Mouse (Mus musculus) heart, embryonic 15.5 days (tissue): ENCODE data around the gene Lingo1. TPM values are rescaled to one million over a fixed set of nuclear protein-coding genes. Genes with fewer than 3 reads are reported as not detected.

Source experiments
- ATAC-seq: fragments of 200-750 bp; cut with Nextera tagmentation; replicated peaks from 2 replicates; pipeline ENCODE4 v1.8.0; 2017; ENCODE audit warnings: low read depth, moderate TSS enrichment; ENCODE audit not compliant: insufficient number of reproducible peaks, insufficient read depth, low FRiP score
- H3K27ac ChIP-seq: fragments of 300-500 bp; sonication (generic); 2 replicates; pipeline ENCODE4 v1.5.1; 2015; ENCODE audit warnings: mild to moderate bottlenecking, inconsistent platforms
- H3K27me3 ChIP-seq: fragments of 300-500 bp; sonication (generic); 2 replicates; pipeline ENCODE4 v1.6.1; 2015; ENCODE audit warnings: inconsistent platforms
- H3K36me3 ChIP-seq: fragments of 300-500 bp; sonication (generic); 2 replicates; pipeline ENCODE4 v1.6.1; 2015; ENCODE audit warnings: mild to moderate bottlenecking, inconsistent platforms
- H3K4me1 ChIP-seq: fragments of 300-500 bp; sonication (generic); replicated peaks from 2 replicates; pipeline ENCODE4 v1.6.1; 2015; ENCODE audit warnings: inconsistent platforms
- H3K4me2 ChIP-seq: fragments of 300-500 bp; sonication (generic); 2 replicates; pipeline ENCODE4 v1.6.1; 2015; ENCODE audit warnings: inconsistent platforms, mild to moderate bottlenecking, moderate library complexity
- H3K4me3 ChIP-seq: fragments of 300-500 bp; sonication (generic); 2 replicates; pipeline ENCODE4 v1.5.1; 2015; ENCODE audit warnings: mild to moderate bottlenecking, inconsistent platforms
- H3K9ac ChIP-seq: fragments of 300-500 bp; sonication (generic); 2 replicates; pipeline ENCODE4 v1.6.1; 2015; ENCODE audit warnings: mild to moderate bottlenecking, inconsistent platforms
- H3K9me3 ChIP-seq: fragments of 300-500 bp; sonication (generic); replicated peaks from 2 replicates; pipeline ENCODE4 v1.6.1; 2016; ENCODE audit warnings: inconsistent platforms
- WGBS: fragments of 180-500 bp; shearing (Covaris S2); methylation state at CpG from one replicate; pipeline ENCODE4 v1.1.7; 2015; ENCODE audit warnings: mixed read lengths; 5-methylcytosine and 5-hydroxymethylcytosine counted together
- polyA plus RNA-seq: library from polyadenylated mRNA; unstranded; fragments of >200 nt; fragmentation: Nextera tagmentation; extraction: Ambion mirVana; gene quantifications from 2 replicates; pipeline ENCODE4 v1.2.1, GENCODE M21; 2015

Lingo1 gene
- polyA plus RNA-seq, 1 experiment from 2014 or later, result 2.3 TPM

GRCm38 (mm10) chr9:56638226-56638905 is 157.9 kb downstream of the Lingo1 start:
- no peak overlapping the region for H3K27ac ChIP-seq
- ATAC-seq, result no peak
- WGBS, result 55% methylated on average over 8 of the region's 8 CpGs
- no peak overlapping the region for H3K9ac ChIP-seq
- H3K9me3 ChIP-seq, result no peaks in the 10 kb centered on the region
- no peak overlapping the region for H3K4me2 ChIP-seq
- no peaks in the 10 kb centered on the region for H3K36me3 ChIP-seq
- no peak overlapping the region for H3K4me3 ChIP-seq
- peaks cover 78% of the 10 kb centered on the region for H3K27me3 ChIP-seq
- peaks cover 27% of the 10 kb centered on the region for H3K4me1 ChIP-seq

- Histone ChIP-seq H3K27me3 (peaks cover 80% of the 10 kb centered on the region), H3K4me3 (peak overlapping the region; percentile 21), H3K9ac (peak overlapping the region; percentile 13; the same call in 1 of the 2 replicates), H3K36me3 (no peaks in the 10 kb centered on the region), H3K4me2 (peak overlapping the region; percentile 54), H3K4me1 (peaks cover 27% of the 10 kb centered on the region), H3K9me3 (no peaks in the 10 kb centered on the region), H3K27ac (no peak overlapping the region)
- WGBS, result 3% methylated on average over 29 of the region's 29 CpGs
- ATAC-seq, result no peak
These were observed 158.8 kb downstream of the Lingo1 start for GRCm38 (mm10) chr9:56637403-56637857.

- WGBS, result 44% methylated on average over 11 of the region's 11 CpGs
- H3K27ac ChIP-seq, result no peak overlapping the region
- H3K9me3 ChIP-seq, result no peaks in the 10 kb centered on the region
- H3K27me3 ChIP-seq, result peaks cover 82% of the 10 kb centered on the region
- H3K4me2 ChIP-seq, result peak overlapping the region; percentile 54
- ATAC-seq, result no peak
- H3K4me3 ChIP-seq, result peak overlapping the region; percentile 21
- peaks cover 27% of the 10 kb centered on the region for H3K4me1 ChIP-seq
- peak overlapping the region; percentile 13; the same call in 1 of the 2 replicates for H3K9ac ChIP-seq
- no peaks in the 10 kb centered on the region for H3K36me3 ChIP-seq
These were observed 159.4 kb downstream of the Lingo1 start for GRCm38 (mm10) chr9:56636766-56637402.

GRCm38 (mm10) chr9:56636214-56636613 is 160.1 kb downstream of the Lingo1 start:
- Histone ChIP-seq H3K9me3 (no peaks in the 10 kb centered on the region), H3K9ac (no peak overlapping the region), H3K36me3 (no peaks in the 10 kb centered on the region), H3K4me2 (peak overlapping the region; percentile 98), H3K27me3 (peaks cover 83% of the 10 kb centered on the region), H3K4me3 (peak overlapping the region; percentile 60), H3K27ac (no peak overlapping the region), H3K4me1 (peaks cover 31% of the 10 kb centered on the region)
- WGBS, result under 1% methylated on average over 10 of the region's 10 CpGs
- ATAC-seq, result peak; percentile 40

GRCm38 (mm10) chr9:56635498-56636121 is 160.7 kb downstream of the Lingo1 start:
- WGBS, result 0% methylated on average over 66 of the region's 68 CpGs
- H3K9ac ChIP-seq, result peak overlapping the region; percentile 66
- H3K36me3 ChIP-seq, result no peaks in the 10 kb centered on the region
- peak overlapping the region; percentile 98 for H3K4me2 ChIP-seq
- peak overlapping the region; percentile 60 for H3K4me3 ChIP-seq
- peak; percentile 41 for ATAC-seq
- H3K9me3 ChIP-seq, result no peaks in the 10 kb centered on the region
- peaks cover 37% of the 10 kb centered on the region for H3K4me1 ChIP-seq
- H3K27ac ChIP-seq, result no peak overlapping the region
- H3K27me3 ChIP-seq, result peaks cover 76% of the 10 kb centered on the region

GRCm38 (mm10) chr9:56635121-56635497 is 161.2 kb downstream of the Lingo1 start:
- Histone ChIP-seq H3K9me3 (no peaks in the 10 kb centered on the region), H3K27me3 (peaks cover 72% of the 10 kb centered on the region), H3K4me1 (peaks cover 42% of the 10 kb centered on the region), H3K4me3 (peak overlapping the region; percentile 60), H3K27ac (no peak overlapping the region), H3K36me3 (no peaks in the 10 kb centered on the region), H3K4me2 (peak overlapping the region; percentile 98), H3K9ac (peak overlapping the region; percentile 66)
- ATAC-seq, result 0 out of 2 replicates have a peak, but pooled peaks have one; percentile 11
- 1% methylated on average over 40 of the region's 40 CpGs for WGBS

GRCm38 (mm10) chr9:56634406-56635120 is 161.7 kb downstream of the Lingo1 start:
- 4% methylated on average over 25 of the region's 25 CpGs for WGBS
- Histone ChIP-seq H3K27ac (no peak overlapping the region), H3K4me2 (peak overlapping the region; percentile 98), H3K4me3 (peak overlapping the region; percentile 60), H3K9ac (peak overlapping the region; percentile 66), H3K9me3 (no peaks in the 10 kb centered on the region), H3K27me3 (peaks cover 67% of the 10 kb centered on the region), H3K4me1 (peaks cover 46% of the 10 kb centered on the region), H3K36me3 (no peaks in the 10 kb centered on the region)
- no peak for ATAC-seq

GRCm38 (mm10) chr9:56633449-56634225 is 162.6 kb downstream of the Lingo1 start:
- Histone ChIP-seq H3K4me2 (peak overlapping the region; percentile 98), H3K9me3 (no peaks in the 10 kb centered on the region), H3K27ac (no peak overlapping the region), H3K27me3 (peaks cover 57% of the 10 kb centered on the region), H3K36me3 (no peaks in the 10 kb centered on the region), H3K9ac (no peak overlapping the region), H3K4me3 (peak overlapping the region; percentile 60), H3K4me1 (peaks cover 55% of the 10 kb centered on the region)
- no peak for ATAC-seq
- 46% methylated on average over 13 of the region's 13 CpGs for WGBS

- Histone ChIP-seq H3K4me1 (peaks cover 53% of the 10 kb centered on the region), H3K36me3 (no peaks in the 10 kb centered on the region), H3K4me2 (no peak overlapping the region), H3K9ac (no peak overlapping the region), H3K27ac (0 out of 2 replicates have a peak overlapping the region, but pooled peaks have one; percentile 73), H3K4me3 (no peak overlapping the region), H3K9me3 (no peaks in the 10 kb centered on the region), H3K27me3 (peaks cover 47% of the 10 kb centered on the region)
- no peak for ATAC-seq
- WGBS, result 37% methylated on average over 4 of the region's 4 CpGs
These were observed 165.3 kb downstream of the Lingo1 start for GRCm38 (mm10) chr9:56630945-56631344.

GRCm38 (mm10) chr9:56629674-56630397 is 166.4 kb downstream of the Lingo1 start:
- Histone ChIP-seq H3K4me2 (no peak overlapping the region), H3K27ac (peak overlapping the region; percentile 73), H3K9ac (no peak overlapping the region), H3K4me1 (peaks cover 50% of the 10 kb centered on the region), H3K4me3 (no peak overlapping the region), H3K36me3 (no peaks in the 10 kb centered on the region), H3K9me3 (no peaks in the 10 kb centered on the region), H3K27me3 (peaks cover 53% of the 10 kb centered on the region)
- WGBS, result 46% methylated on average over 5 of the region's 5 CpGs
- peak; percentile 91 for ATAC-seq
